12 mouse cellular contexts compared by ENCODE assay signal in the genomic region with DNA sequence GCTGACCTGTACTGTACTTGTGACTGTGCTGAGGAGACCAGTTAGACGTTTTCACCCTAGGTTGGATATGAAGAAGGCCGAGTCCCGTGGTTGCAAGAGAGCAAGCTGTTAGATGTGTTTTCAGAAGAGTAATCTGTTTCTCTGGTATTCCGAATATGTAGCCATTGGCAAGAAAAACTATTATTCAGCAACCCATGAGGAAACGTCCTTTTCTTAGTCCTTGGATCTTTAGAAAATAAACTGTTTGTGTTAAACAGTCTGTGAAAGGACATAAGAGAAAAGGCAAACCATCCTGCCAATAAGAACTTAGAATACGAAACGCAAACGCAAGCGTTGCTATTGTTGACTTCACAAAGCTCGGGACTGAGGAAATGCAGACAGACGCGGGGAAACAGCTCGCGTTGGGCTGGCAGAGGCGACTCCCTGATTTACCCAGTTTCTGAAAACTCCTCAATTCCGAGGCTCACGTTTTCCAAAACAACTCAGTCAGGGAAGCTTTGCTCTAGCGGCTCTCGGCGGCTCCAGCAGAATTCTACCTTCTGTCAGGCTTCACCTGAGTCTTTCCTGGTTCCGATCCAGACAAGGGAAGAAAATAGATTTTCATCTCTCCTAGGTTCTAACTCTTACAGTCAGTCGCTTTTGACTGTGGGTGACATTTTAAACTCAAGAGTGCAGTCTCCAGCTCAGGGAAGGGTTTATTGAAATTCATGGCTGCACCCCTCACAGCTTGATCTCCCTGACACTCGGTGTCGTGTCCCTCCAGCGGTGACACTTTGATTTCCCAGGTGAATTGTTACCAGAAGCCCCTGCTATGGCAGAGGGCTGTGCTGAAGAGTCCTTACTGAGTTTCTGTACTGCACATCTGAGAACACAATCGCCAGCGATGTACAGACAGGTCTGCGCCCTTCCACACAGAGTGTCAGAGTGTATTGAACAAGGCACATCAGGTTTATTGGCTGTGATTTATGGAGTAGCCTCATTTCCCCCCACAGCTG.
DNase-seq lines count a peak whose midpoint lies in the region; TF ChIP-seq lines count a peak whose summit lies in the region.
"Had no signal": no experiment of that assay in that cellular context is flagged by ENCODE, and none has a peak within 500 bp of the region (broad histone marks: within the 10 kb centered on the region; RNA-seq: fewer than 3 reads in every experiment).

No protein-coding gene starts in this region.

- H3K4me3 ChIP-seq in kidney, adult 2 months (ENCODE audit: insufficient read depth, low read depth, low read length), result no peak overlapping the region
- H3K4me3 ChIP-seq: heart, embryonic 12.5 days had no signal

- TF ChIP-seq POLR2A in kidney, adult 2 months (IDR thresholded peaks at IDR 0.05; ENCODE audit: low read depth, low read length), result no peak

- H3K27me3 ChIP-seq in kidney, adult 2 months (replicated peaks; ENCODE audit: control insufficient read depth, insufficient read depth, low read length), result no peaks in the 10 kb centered on the region
- H3K27me3 ChIP-seq: heart, embryonic 12.5 days had no signal

- TF ChIP-seq CTCF in kidney, adult 2 months (conservative IDR thresholded peaks at IDR 0.05; ENCODE audit: insufficient read depth, insufficient read length, low read depth, low read length), result no peak

- WGBS in kidney, adult 2 months, result 61% methylated on average over 28 of the region's 28 CpGs

- no peaks in the 10 kb centered on the region for H3K36me3 ChIP-seq in kidney, adult 2 months (ENCODE audit: control insufficient read depth, insufficient read depth, low read length)

- peak; percentile 21 for DNase-seq in cerebellum, adult 11-12 months
- DNase-seq in cerebellum, postnatal 4 days (ENCODE audit: low spot score in 2 of 2), result no peak
- peak; percentile 30 for DNase-seq in kidney, adult 2 months
- DNase-seq in kidney, postnatal 10 days, result no peak
- DNase-seq in ovary, postnatal 14 days (ENCODE audit: low spot score), result peak; percentile 0
- no peak for DNase-seq in ovary, postnatal 36 days (ENCODE audit: low spot score)
- DNase-seq in T-cell, adult 2 months (ENCODE audit: low spot score), result no peak
- DNase-seq in adrenal gland, adult 18-20 months (ENCODE audit: low spot score in 2 of 2), result no peak
- DNase-seq: adrenal gland, adult 2 months; kidney, postnatal 25 days; spleen, adult 18-20 months had no signal

- no peak overlapping the region for H3K27ac ChIP-seq in kidney, adult 2 months (ENCODE audit: insufficient read depth, low read depth, low read length)

- no peaks in the 10 kb centered on the region for H3K4me1 ChIP-seq in kidney, adult 2 months (ENCODE audit: control insufficient read depth, insufficient read depth, low read length)
- H3K4me1 ChIP-seq: heart, embryonic 12.5 days had no signal

Comparison
In these comparisons a context has a peak if more than half of its experiments do, and no peak if none do; other contexts are left out.
1. DNase-seq: peak in cerebellum, adult 11-12 months (single experiment), kidney, adult 2 months (single experiment) and ovary, postnatal 14 days (single experiment); none in cerebellum, postnatal 4 days (0 of 2), kidney, postnatal 10 days (single experiment), ovary, postnatal 36 days (single experiment), T-cell, adult 2 months (single experiment) and adrenal gland, adult 18-20 months (0 of 2).